Mouse (Mus musculus) neural tube, postnatal 0 days (tissue): Measurements from ENCODE around the gene Ces2a. TPM values are rescaled to one million over a fixed set of nuclear protein-coding genes. Genes with fewer than 3 reads are reported as not detected.

Experiments
- microRNA-seq: library from miRNA; unstranded; fragments of <30 nt; microRNA quantifications from one replicate; pipeline ENCODE4, GENCODE M21; 2016
- polyA plus RNA-seq: library from polyadenylated mRNA; unstranded; fragments of >200 nt; fragmentation: Nextera tagmentation; extraction: Ambion mirVana; gene quantifications from 2 replicates; pipeline ENCODE4 v1.2.1, GENCODE M21; 2015

Ces2a gene
- not detected in 2 replicates for polyA plus RNA-seq

DNA sequence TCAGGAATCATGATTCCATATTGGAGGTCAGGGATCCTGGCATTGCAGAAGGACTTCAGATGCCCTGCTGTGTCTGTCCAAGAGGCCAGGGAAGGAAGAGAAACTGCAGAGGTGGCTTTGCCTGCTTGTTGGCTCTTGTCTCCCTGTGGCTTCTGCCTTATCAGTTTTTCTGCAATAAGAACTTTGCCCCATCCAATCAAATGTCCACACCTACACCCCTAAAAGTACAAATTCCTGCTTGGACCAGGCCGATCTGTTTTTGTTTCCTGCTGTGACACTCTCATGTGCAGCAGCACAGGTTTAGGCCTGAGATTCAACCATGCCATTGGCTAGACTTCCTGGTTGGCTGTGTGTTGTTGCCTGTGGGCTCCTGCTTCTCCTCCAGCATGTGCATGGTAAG is at the start of gene Ces2a:
Gene Ces2a (plus strand): TSS at position 251 of the 400 bp plus-strand sequence.

Small RNAs within 50 kb of the gene (microRNA-seq; reads per million reads assigned to microRNA genes)
- gene Gm44328 = not detected

Other genes starting within 250 kb of the Ces2a start
- gene Terb1, start 224.1 kb upstream of the Ces2a start, polyA plus RNA-seq = 0.75 and 0.86 TPM in 2 replicates
- gene Nae1, start 199.4 kb upstream of the Ces2a start, polyA plus RNA-seq = 80.8 and 85.7 TPM in 2 replicates
- 2.8 and 3.6 TPM in 2 replicates for gene Car7, start 199.3 kb upstream of the Ces2a start, polyA plus RNA-seq
- gene Pdp2, start 142.6 kb upstream of the Ces2a start, polyA plus RNA-seq = 14.1 and 15.3 TPM in 2 replicates
- gene Cdh16, start 109.6 kb upstream of the Ces2a start, polyA plus RNA-seq = not detected in 2 replicates
- 3.8 and 4.9 TPM in 2 replicates for gene Rrad, start 102.7 kb upstream of the Ces2a start, polyA plus RNA-seq
- gene Ciao2b, start 92.0 kb upstream of the Ces2a start, polyA plus RNA-seq = 107 and 112 TPM in 2 replicates
- 0.17 and 0.18 TPM in 2 replicates for gene Ces2b, start 97.6 kb downstream of the Ces2a start, polyA plus RNA-seq
- gene Ces2c, start 113.1 kb downstream of the Ces2a start, polyA plus RNA-seq = not detected in 2 replicates
- gene Ces2e, start 192.3 kb downstream of the Ces2a start, polyA plus RNA-seq = not detected in 2 replicates
- not detected in 2 replicates for gene Ces2f, start 213.4 kb downstream of the Ces2a start, polyA plus RNA-seq
- 0.20 and 0.55 TPM in 2 replicates for gene Ces2g, start 227.7 kb downstream of the Ces2a start, polyA plus RNA-seq